Mouse (Mus musculus): ENCODE data around the gene Rapgef5. TPM values are rescaled to one million over a fixed set of nuclear protein-coding genes. Genes with fewer than 3 reads are reported as not detected.

The Rapgef5 gene
- polyA plus RNA-seq (2016; fragmentation: Nextera tagmentation; extraction: Ambion mirVana) = 6.1 and 9.4 TPM in 2 replicates

DNA sequence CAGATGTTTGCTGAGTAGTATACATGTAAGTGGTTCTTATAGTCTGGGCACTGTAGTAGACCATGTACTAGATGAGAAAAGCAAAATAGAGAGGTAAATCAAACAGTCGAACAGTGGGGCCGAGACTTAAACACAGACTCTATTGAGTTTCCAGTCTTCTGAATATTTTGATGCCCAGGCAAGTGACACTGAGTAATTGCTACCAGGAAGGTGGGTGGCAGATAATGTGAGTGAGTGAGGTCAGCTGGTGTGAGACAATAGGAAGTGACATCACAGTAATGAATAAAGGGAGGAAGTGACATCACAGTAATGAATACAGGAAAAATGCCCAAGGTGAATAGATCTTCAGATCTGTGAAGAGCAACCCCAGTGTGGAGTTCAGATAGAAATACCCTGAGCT lies at the start of gene Rapgef5:
Gene Rapgef5, plus strand, starts transcription at position 301 of the 400 bp plus-strand sequence.
- Histone ChIP-seq H3K4me1 (peaks cover 4% of the 10 kb centered on the region; the same call in 1 of the 2 replicates), H3K27me3 (ENCODE audit: low read depth, poor library complexity, severe bottlenecking) (peaks cover 10% of the 10 kb centered on the region), H3K27ac (replicated peaks) (no peak within 1 kb of the TSS), H3K36me3 (no peaks in the 10 kb centered on the region), H3K9me3 (replicated peaks) (no peaks in the 10 kb centered on the region), H3K4me3 (no peak within 1 kb of the TSS)
- no peak for DNase-seq (ENCODE audit: low spot score)
- WGBS = 95% methylated on average over 2 of the region's 2 CpGs

DNA sequence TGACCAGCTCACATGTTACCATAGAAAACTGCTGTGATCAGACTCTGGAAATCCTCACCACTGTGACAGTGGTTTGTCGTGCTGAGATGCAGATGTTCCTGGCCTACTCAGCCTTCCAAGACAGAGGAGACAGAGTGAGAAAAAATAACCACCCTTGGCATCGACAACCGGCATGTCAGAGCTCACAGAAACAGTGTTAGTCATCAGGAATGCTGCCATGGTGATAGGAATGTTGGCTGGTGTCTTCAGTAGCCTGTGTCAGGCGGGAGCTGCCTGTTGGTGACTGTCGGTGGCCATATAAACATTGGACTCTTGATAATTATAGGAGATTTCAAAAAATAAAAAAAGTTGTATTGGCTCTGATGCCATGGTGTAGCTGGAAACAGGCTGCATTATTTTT lies 48.0 kb upstream of the Rapgef5 start:
- Histone ChIP-seq H3K4me3 (no peak overlapping the region), H3K36me3 (no peaks in the 10 kb centered on the region), H3K27me3 (ENCODE audit: low read depth, poor library complexity, severe bottlenecking) (no peaks in the 10 kb centered on the region), H3K4me1 (peaks cover 8% of the 10 kb centered on the region; the same call in 1 of the 2 replicates), H3K27ac (replicated peaks) (no peak overlapping the region), H3K9me3 (replicated peaks) (no peaks in the 10 kb centered on the region)
- DNase-seq (ENCODE audit: low spot score) = no peak
- WGBS = 83% methylated on average over 5 of the region's 5 CpGs

DNA sequence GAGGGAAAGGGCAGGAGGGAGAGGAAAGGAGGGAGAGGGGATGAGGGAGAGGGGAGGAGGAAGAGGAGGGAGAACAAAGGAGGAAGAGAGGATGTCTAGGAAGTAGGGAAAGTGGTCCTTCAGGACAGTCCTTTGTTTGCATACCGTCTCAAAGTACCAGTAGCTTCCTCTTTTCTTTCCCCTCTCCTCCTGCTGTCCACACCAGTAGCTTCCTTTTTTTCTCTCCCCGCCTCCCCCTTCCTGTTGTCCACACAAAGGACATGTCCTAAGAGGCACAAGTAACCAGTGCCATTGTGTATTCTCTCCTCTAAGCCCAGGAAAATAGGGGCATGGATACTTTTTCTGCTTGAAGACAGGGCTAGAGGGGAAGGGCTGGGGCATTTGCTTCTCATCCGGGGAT lies 37.3 kb upstream of the Rapgef5 start:
- peaks cover 40% of the 10 kb centered on the region for H3K4me1 ChIP-seq
- H3K27ac ChIP-seq (replicated peaks) = peak overlapping the region; percentile 73
- no peaks in the 10 kb centered on the region for H3K36me3 ChIP-seq
- no peak for DNase-seq (ENCODE audit: low spot score)
- no peak overlapping the region for H3K4me3 ChIP-seq
- H3K9me3 ChIP-seq (replicated peaks) = no peaks in the 10 kb centered on the region
- WGBS = 43% methylated on average over 3 of the region's 3 CpGs
- peaks cover 10% of the 10 kb centered on the region for H3K27me3 ChIP-seq (ENCODE audit: low read depth, poor library complexity, severe bottlenecking)

DNA sequence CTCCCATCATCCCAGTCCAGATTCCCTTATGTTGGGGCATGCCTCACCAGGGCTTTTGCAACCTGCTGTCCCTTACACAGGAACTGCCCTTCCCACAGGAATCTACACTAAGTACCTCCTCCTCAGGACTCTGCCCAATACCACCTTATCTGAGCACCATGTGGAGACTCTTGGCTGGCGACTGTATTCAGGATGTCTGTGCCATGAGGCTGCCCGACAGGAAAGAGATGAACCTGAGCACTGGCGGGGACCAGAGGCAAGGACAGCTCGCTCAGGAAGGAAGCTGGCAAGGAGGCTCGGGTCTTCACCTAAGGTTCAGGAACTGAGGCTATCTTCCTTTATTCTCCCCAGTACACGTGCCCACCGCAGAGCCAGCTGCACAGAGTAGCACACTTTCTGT lies 36.6 kb upstream of the Rapgef5 start:
- no peak for DNase-seq (ENCODE audit: low spot score)
- 72% methylated on average over 7 of the region's 7 CpGs for WGBS
- Histone ChIP-seq H3K36me3 (no peaks in the 10 kb centered on the region), H3K4me3 (no peak overlapping the region), H3K27ac (replicated peaks) (peak overlapping the region; percentile 73; the same call in 1 of the 2 replicates), H3K27me3 (ENCODE audit: low read depth, poor library complexity, severe bottlenecking) (peaks cover 10% of the 10 kb centered on the region), H3K9me3 (replicated peaks) (no peaks in the 10 kb centered on the region), H3K4me1 (peaks cover 40% of the 10 kb centered on the region)

DNA sequence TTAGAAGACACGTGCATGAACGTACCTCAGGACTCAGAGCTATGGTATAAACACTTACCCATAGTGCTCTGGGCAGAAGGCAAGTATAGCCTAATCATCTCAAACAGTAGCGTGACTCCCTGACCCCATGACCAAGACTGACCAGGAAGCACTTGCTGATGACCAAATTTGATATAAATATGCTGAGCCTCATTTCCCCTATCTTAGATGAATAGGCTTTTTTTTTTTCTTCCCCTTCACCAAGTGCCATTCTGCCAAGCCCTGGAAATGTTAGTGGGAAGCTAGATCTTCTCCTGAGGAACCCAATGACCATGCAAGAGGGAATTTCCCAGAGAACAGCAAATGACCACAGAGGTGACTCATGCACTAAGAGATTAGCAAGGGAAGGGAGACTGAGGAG lies 35.3 kb upstream of the Rapgef5 start:
- Histone ChIP-seq H3K4me1 (peaks cover 40% of the 10 kb centered on the region), H3K4me3 (no peak overlapping the region)

DNA sequence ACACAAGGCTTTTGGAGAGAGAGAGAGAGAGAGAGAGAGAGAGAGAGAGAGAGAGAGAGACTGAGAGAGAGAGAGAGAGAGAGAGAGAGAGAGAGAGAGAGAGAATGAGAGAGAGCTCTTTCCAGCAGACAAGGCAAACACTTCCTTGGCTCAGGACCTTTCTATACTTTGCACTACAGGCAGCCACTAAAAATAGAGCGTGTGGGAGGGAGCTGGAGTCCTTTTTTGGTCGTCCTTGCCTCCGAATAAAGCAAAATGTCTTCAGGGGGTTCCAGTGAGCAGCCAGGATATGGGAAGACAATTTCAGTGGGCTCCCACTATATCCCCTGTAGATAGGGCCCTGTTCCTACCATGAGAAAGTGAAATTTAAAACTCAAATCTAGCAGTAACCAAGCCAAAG lies 33.6 kb upstream of the Rapgef5 start:
- Histone ChIP-seq H3K4me1 (peaks cover 26% of the 10 kb centered on the region), H3K9me3 (replicated peaks) (no peaks in the 10 kb centered on the region), H3K27me3 (ENCODE audit: low read depth, poor library complexity, severe bottlenecking) (peaks cover 10% of the 10 kb centered on the region), H3K36me3 (no peaks in the 10 kb centered on the region), H3K27ac (replicated peaks) (no peak overlapping the region), H3K4me3 (no peak overlapping the region)
- no peak for DNase-seq (ENCODE audit: low spot score)
- WGBS = 37% methylated on average over 3 of the region's 3 CpGs

More for the DNA sequence above, 35.3 kb upstream of the Rapgef5 start:
- Histone ChIP-seq H3K9me3 (replicated peaks) (no peaks in the 10 kb centered on the region), H3K27me3 (ENCODE audit: low read depth, poor library complexity, severe bottlenecking) (peaks cover 10% of the 10 kb centered on the region), H3K36me3 (no peaks in the 10 kb centered on the region), H3K27ac (replicated peaks) (no peak overlapping the region)
- no peak for DNase-seq (ENCODE audit: low spot score)
- WGBS = 84% methylated on average over 3 of the region's 3 CpGs

DNA sequence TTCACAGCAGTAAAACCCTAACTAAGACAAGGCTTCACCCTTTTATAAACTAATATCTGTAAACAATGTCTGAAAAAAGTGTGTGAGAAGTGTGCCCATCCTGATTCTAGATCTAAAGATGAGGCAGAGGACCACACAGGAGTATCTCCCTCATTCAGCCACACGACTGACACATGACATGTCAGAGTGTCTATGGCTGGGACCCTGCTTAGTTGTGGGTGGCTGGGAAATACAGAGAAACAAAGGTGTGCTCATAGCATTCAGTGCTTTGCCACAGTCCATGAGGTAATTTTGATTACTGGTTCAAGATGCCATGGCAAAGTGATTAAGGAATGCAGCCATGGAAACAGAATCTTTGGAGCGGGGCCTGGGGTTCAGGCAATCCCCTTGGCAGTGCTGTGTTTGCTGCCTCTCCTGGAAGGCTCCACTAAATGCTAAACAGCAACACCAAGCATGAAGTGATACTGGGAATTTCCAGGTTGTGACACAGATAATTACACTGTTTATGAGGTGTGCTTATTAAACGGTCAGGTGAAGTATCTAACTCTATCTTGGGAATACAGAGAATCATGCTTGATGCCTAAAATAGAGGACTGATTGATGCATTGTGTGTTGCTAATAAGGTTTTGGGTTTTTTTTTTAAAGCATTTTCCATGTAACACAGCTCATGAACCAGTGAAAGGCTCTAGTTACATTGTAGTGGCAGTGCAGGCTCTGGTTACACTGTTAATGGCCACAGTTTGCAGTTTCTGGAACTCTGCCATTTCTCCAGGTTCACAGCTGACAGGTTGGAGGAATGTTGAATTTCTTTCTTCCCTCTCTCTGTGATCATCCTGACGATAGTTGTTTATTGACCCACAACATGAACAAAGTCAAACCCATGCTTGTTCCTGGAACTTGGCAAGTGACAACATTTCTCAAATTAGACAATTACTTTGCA lies 29.9 kb upstream of the Rapgef5 start:
- Histone ChIP-seq H3K27me3 (ENCODE audit: low read depth, poor library complexity, severe bottlenecking) (no peaks in the 10 kb centered on the region), H3K4me3 (no peak overlapping the region), H3K27ac (replicated peaks) (no peak overlapping the region), H3K4me1 (no peaks in the 10 kb centered on the region), H3K36me3 (no peaks in the 10 kb centered on the region), H3K9me3 (replicated peaks) (no peaks in the 10 kb centered on the region)
- 83% methylated on average over 4 of the region's 4 CpGs for WGBS
- DNase-seq (ENCODE audit: low spot score) = no peak

DNA sequence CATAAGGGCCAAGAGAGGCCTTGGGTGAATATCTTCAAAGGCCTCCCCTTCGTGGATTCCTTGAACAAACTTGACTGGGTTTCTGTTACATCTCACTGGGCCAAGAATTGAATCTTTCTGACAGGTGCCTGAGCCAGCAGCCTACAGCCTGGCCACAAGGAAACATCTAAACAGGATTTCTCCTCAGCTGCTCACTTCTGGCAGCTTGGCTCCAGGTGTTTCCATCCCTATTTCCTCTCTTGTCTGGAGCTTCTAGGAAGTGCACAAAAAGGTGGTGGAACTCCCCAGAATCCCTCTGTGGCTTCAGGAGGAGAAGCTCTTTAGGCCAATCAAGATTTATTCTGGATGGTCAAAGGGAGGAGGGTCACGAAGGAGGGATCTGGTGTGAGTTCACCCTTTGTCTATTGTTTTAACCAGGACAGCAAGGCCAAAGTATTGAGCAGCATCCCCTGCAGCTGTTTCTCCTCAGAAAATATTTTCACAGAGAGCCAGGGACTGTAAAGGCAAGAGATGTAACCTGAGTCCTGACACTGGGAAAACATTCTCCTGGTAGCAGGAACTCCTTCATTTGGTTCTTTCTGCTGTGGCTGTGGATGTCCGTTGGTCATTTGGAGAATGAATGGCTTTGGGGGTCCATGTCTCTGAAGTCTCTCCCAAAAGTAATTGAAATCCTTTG lies 19.6 kb upstream of the Rapgef5 start:
- H3K36me3 ChIP-seq = no peaks in the 10 kb centered on the region
- H3K9me3 ChIP-seq (replicated peaks) = no peaks in the 10 kb centered on the region
- H3K27ac ChIP-seq (replicated peaks) = no peak overlapping the region
- H3K4me3 ChIP-seq = no peak overlapping the region
- 77% methylated on average over 3 of the region's 3 CpGs for WGBS
- H3K27me3 ChIP-seq (ENCODE audit: low read depth, poor library complexity, severe bottlenecking) = no peaks in the 10 kb centered on the region
- no peak for DNase-seq (ENCODE audit: low spot score)
- peaks cover 5% of the 10 kb centered on the region; the same call in 1 of the 2 replicates for H3K4me1 ChIP-seq

DNA sequence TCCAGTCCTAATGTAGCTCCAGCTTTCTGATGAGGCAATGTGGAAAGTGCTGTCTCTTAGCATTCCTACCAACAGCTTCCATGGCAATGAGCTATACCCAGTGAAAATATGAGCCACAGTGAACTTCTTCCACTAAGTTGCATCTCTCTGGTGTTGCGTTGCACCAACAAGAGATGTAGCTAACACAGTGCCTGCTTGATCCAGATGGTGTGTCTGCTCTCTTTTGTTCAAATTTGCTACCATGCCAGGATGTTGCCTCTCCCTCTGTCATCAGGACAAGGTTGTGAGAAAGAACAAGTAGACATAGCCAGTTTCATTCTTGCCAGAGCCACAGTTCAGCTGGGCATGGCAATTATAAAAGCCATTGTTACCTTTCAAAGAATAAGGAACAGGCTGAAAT lies 18.9 kb upstream of the Rapgef5 start:
- 95% methylated on average over 1 of the region's 1 CpGs for WGBS
- no peaks in the 10 kb centered on the region for H3K36me3 ChIP-seq
- no peak overlapping the region for H3K27ac ChIP-seq (replicated peaks)
- H3K4me3 ChIP-seq = no peak overlapping the region
- no peak for DNase-seq (ENCODE audit: low spot score)
- H3K27me3 ChIP-seq (ENCODE audit: low read depth, poor library complexity, severe bottlenecking) = no peaks in the 10 kb centered on the region
- H3K4me1 ChIP-seq = peaks cover 5% of the 10 kb centered on the region; the same call in 1 of the 2 replicates
- no peaks in the 10 kb centered on the region for H3K9me3 ChIP-seq (replicated peaks)

DNA sequence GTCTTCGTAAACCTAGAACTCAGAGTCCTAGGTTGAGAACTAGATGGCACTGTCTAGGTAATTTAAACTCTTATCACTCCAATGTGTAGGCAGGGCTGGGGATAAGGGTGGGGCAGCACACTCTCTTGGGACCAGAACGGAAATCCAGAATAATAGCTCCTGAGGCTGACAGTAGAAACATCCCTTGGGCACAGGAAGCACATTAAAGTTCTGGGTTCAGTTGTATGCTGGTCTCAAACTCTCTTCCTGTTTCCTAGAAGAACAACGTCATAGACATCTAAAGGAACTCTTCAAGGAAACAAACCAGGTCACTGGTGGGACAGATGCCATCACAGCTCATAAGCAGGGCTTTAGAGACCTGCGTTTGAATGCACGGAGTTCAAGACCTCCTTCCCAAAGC lies 17.0 kb upstream of the Rapgef5 start:
- no peak overlapping the region for H3K4me3 ChIP-seq
- no peaks in the 10 kb centered on the region for H3K9me3 ChIP-seq (replicated peaks)
- 90% methylated on average over 5 of the region's 5 CpGs for WGBS
- no peaks in the 10 kb centered on the region for H3K27me3 ChIP-seq (ENCODE audit: low read depth, poor library complexity, severe bottlenecking)
- DNase-seq (ENCODE audit: low spot score) = no peak
- no peaks in the 10 kb centered on the region for H3K36me3 ChIP-seq
- H3K27ac ChIP-seq (replicated peaks) = no peak overlapping the region
- peaks cover 5% of the 10 kb centered on the region; the same call in 1 of the 2 replicates for H3K4me1 ChIP-seq

DNA sequence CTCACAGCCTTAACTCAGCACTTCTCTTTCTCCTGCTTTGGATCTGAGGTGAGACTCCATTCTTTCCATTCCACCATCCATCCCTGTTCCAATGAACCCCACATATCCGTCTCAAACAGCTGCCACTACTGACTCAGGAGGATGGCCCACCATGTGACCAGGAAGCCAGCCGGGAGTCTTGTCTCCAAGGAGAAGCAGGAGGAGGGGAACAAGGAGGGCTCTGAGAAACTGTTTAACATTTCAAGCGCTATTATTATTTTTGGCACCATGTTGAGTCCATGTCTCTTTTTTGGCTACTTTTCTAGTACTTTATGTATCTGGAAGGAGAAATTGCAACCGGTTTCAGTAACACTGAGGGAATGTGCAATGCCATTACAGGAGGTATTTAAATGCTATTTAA lies 15.1 kb upstream of the Rapgef5 start:
- Histone ChIP-seq H3K27me3 (ENCODE audit: low read depth, poor library complexity, severe bottlenecking) (no peaks in the 10 kb centered on the region), H3K4me1 (peaks cover 5% of the 10 kb centered on the region; the same call in 1 of the 2 replicates), H3K9me3 (replicated peaks) (no peaks in the 10 kb centered on the region), H3K36me3 (no peaks in the 10 kb centered on the region), H3K4me3 (no peak overlapping the region), H3K27ac (replicated peaks) (no peak overlapping the region)
- DNase-seq (ENCODE audit: low spot score) = no peak
- 73% methylated on average over 4 of the region's 4 CpGs for WGBS

DNA sequence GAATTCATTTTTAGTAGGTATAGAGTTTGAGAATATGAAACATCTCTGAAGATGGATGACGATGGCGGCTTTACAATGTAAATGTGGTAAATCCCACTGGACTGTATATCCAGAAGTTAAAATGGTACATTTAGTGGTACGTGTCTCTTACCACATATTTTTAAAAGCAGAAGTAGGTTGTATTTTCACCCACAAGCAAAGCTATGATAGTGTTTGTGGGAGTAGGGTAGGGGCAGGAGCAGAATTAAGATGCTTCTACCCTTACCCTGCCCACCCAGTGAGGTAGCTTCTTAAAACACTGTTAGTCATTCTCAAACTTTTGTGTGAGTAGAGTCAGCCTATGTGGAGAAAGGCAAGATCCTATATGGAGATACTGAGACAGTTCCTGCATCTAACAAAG lies 13.4 kb upstream of the Rapgef5 start:
- Histone ChIP-seq H3K9me3 (replicated peaks) (no peaks in the 10 kb centered on the region), H3K27ac (replicated peaks) (no peak overlapping the region), H3K27me3 (ENCODE audit: low read depth, poor library complexity, severe bottlenecking) (no peaks in the 10 kb centered on the region), H3K4me3 (no peak overlapping the region), H3K4me1 (no peaks in the 10 kb centered on the region), H3K36me3 (no peaks in the 10 kb centered on the region)
- no peak for DNase-seq (ENCODE audit: low spot score)
- 97% methylated on average over 3 of the region's 3 CpGs for WGBS

DNA sequence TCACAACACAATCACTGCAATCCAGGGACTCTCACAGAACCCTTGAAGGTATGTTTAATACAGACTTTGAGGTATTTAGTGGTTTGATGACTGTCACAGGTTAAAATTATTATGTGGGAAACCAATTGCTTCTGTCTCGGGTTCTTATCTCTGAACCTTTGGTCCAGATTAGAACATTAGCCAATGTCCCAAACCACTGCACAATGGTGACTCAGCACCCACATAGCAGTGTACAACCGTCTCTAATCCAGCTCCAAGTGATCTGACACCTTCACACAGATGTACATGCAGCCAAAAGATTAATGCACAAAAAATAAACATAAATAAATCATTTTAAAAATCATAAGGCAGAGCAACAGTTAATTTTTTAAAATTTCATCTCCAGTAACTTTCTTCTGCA lies 11.1 kb upstream of the Rapgef5 start:
- H3K36me3 ChIP-seq = no peaks in the 10 kb centered on the region
- H3K27ac ChIP-seq (replicated peaks) = no peak overlapping the region
- DNase-seq (ENCODE audit: low spot score) = no peak
- no peaks in the 10 kb centered on the region for H3K27me3 ChIP-seq (ENCODE audit: low read depth, poor library complexity, severe bottlenecking)
- H3K4me1 ChIP-seq = 0 out of 2 replicates have a peak, but pooled peaks cover 2% of the 10 kb centered on the region
- H3K4me3 ChIP-seq = no peak overlapping the region
- WGBS = 86% methylated on average over 2 of the region's 2 CpGs
- H3K9me3 ChIP-seq (replicated peaks) = no peaks in the 10 kb centered on the region

All from midbrain, embryonic 10.5 days (tissue).